ENCODE assay signal across 8 mouse cellular contexts in the genomic region with DNA sequence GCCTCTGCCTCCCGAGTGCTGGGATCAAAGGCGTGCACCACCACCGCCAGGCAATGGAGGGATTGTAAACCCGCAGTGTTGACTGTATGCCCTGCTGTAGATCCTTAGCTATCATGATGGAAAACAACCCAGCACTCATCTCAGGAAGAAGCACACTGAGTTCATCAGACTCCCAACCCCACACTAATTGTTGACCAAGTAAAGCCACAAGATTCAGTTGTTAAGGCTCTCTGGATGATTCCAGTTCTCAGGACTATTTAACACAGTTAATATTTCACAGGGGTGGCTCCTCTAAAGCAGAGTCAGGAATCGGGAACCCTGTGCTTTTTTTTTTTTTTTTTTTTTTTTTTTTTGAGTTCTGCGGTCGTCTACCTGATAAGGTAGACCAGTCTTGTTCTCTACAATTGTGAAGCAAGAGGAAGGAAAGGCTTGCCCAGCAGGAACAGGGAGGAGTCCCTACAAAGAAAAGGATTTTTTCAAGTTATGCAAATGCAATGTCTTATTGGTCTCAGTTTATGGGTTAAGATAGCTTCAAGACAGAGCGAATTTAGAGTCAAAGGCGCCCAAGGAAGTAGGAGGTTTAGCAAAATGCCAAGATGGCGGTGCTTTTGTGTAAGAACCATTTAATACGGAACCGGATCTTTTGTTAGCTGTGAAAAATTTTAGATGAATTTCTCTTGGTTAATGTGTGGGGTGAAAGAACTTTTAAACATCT. TPM values are rescaled to one million over a fixed set of nuclear protein-coding genes. Genes with fewer than 3 reads are reported as not detected.
DNase-seq lines count a peak whose midpoint lies in the region; ATAC-seq and TF ChIP-seq lines count a peak whose summit lies in the region.

No protein-coding gene starts in this region.

- peak overlapping the region; percentile 98 for H3K4me3 ChIP-seq in E14TG2a.4 (replicated peaks; ENCODE audit: low read length)
- peak overlapping the region; percentile 61 for H3K4me3 ChIP-seq in forebrain, embryonic 16.5 days (replicated peaks; ENCODE audit: low read length)
- H3K4me3 ChIP-seq in limb, embryonic 12.5 days (replicated peaks) = peak overlapping the region; percentile 60
- peak overlapping the region; percentile 65 for H3K4me3 ChIP-seq in neural tube, embryonic 14.5 days (ENCODE audit: low read depth, low read length)

- no peak overlapping the region for H3K27ac ChIP-seq in forebrain, embryonic 16.5 days (ENCODE audit: low read length)
- no peak overlapping the region for H3K27ac ChIP-seq in limb, embryonic 12.5 days
- no peak overlapping the region for H3K27ac ChIP-seq in neural tube, embryonic 14.5 days (ENCODE audit: low read depth, low read length)

- WGBS in forebrain, embryonic 16.5 days = 45% methylated on average over 12 of the region's 12 CpGs
- WGBS in limb, embryonic 12.5 days = 44% methylated on average over 12 of the region's 12 CpGs
- WGBS in neural tube, embryonic 14.5 days = 49% methylated on average over 12 of the region's 12 CpGs

- no peak for ATAC-seq in forebrain, embryonic 16.5 days
- ATAC-seq in limb, embryonic 12.5 days (ENCODE audit: insufficient number of reproducible peaks, insufficient read depth, low FRiP score, low TSS enrichment, low read depth) = no peak
- no peak for ATAC-seq in neural tube, embryonic 14.5 days (ENCODE audit: low read depth)

- H3K36me3 ChIP-seq in E14TG2a.4 (ENCODE audit: insufficient read depth, low read length) = peaks cover 31% of the 10 kb centered on the region
- H3K36me3 ChIP-seq in forebrain, embryonic 16.5 days (ENCODE audit: control insufficient read depth, insufficient read depth) = no peaks in the 10 kb centered on the region
- H3K36me3 ChIP-seq in limb, embryonic 12.5 days = no peaks in the 10 kb centered on the region
- no peaks in the 10 kb centered on the region for H3K36me3 ChIP-seq in neural tube, embryonic 14.5 days (ENCODE audit: control insufficient read depth, insufficient read depth, low read length)

- peak; percentile 39 for DNase-seq in cerebellum, adult 11-12 months
- no peak for DNase-seq in cerebellum, postnatal 14 days
- DNase-seq in ovary, postnatal 10 days (ENCODE audit: low spot score) = no peak
- DNase-seq in urinary bladder, adult 18-20 months (ENCODE audit: low spot score in 2 of 2) = no peak

- TF ChIP-seq CTCF in E14TG2a.4 (conservative IDR thresholded peaks at IDR 0.05; ENCODE audit: low read length) = no peak

- peak overlapping the region; percentile 99 for H3K4me2 ChIP-seq in forebrain, embryonic 16.5 days (ENCODE audit: low read length)
- H3K4me2 ChIP-seq in limb, embryonic 12.5 days = peak overlapping the region; percentile 95
- H3K4me2 ChIP-seq in neural tube, embryonic 14.5 days (ENCODE audit: low read depth, low read length) = peak overlapping the region; percentile 97

- H3K9me3 ChIP-seq in E14TG2a.4 (ENCODE audit: low read length) = no peaks in the 10 kb centered on the region
- H3K9me3 ChIP-seq in forebrain, embryonic 16.5 days (ENCODE audit: control insufficient read depth, low read length) = no peaks in the 10 kb centered on the region
- no peaks in the 10 kb centered on the region for H3K9me3 ChIP-seq in limb, embryonic 12.5 days
- no peaks in the 10 kb centered on the region for H3K9me3 ChIP-seq in neural tube, embryonic 14.5 days (ENCODE audit: control insufficient read depth, low read length)

- no peaks in the 10 kb centered on the region for H3K27me3 ChIP-seq in E14TG2a.4 (ENCODE audit: insufficient read depth, low read length)
- peaks cover 29% of the 10 kb centered on the region for H3K27me3 ChIP-seq in forebrain, embryonic 16.5 days (replicated peaks; ENCODE audit: control insufficient read depth, insufficient read depth, low read length)
- H3K27me3 ChIP-seq in limb, embryonic 12.5 days = peaks cover 68% of the 10 kb centered on the region
- peaks cover 26% of the 10 kb centered on the region for H3K27me3 ChIP-seq in neural tube, embryonic 14.5 days (ENCODE audit: control insufficient read depth, insufficient read depth, low read length)

- H3K4me1 ChIP-seq in E14TG2a.4 (replicated peaks; ENCODE audit: low read depth, low read length) = peaks cover 41% of the 10 kb centered on the region
- peaks cover 36% of the 10 kb centered on the region for H3K4me1 ChIP-seq in forebrain, embryonic 16.5 days (replicated peaks; ENCODE audit: control insufficient read depth, insufficient read depth, low read length)
- H3K4me1 ChIP-seq in limb, embryonic 12.5 days (replicated peaks) = peaks cover 35% of the 10 kb centered on the region
- H3K4me1 ChIP-seq in neural tube, embryonic 14.5 days (ENCODE audit: control insufficient read depth, insufficient read depth, low read length) = peaks cover 25% of the 10 kb centered on the region

- no peak overlapping the region for H3K9ac ChIP-seq in forebrain, embryonic 16.5 days (replicated peaks; ENCODE audit: low read depth, low read length)
- no peak overlapping the region for H3K9ac ChIP-seq in limb, embryonic 12.5 days (replicated peaks)
- H3K9ac ChIP-seq in neural tube, embryonic 14.5 days (replicated peaks; ENCODE audit: low read depth, low read length) = no peak overlapping the region

RNA-seq across cellular contexts. Expression of a gene that starts 1.1 kb away (rescaled TPM):
- 2.2 and 2.6 TPM in 2 replicates for polyA plus RNA-seq in forebrain, embryonic 16.5 days (2015; fragmentation: Nextera tagmentation; extraction: Ambion mirVana)
- 2.2 and 2.7 TPM in 2 replicates for polyA plus RNA-seq in limb, embryonic 12.5 days (2016; fragmentation: Nextera tagmentation; extraction: Ambion mirVana)
- 2.2 and 2.8 TPM in 2 replicates for polyA plus RNA-seq in neural tube, embryonic 14.5 days (2014; fragmentation: Nextera tagmentation; extraction: Ambion mirVana)
